Mouse (Mus musculus) adrenal gland, postnatal 36 days (tissue): ENCODE results near the gene Tjp2. TPM values are rescaled to one million over a fixed set of nuclear protein-coding genes. Genes with fewer than 3 reads are reported as not detected.
A peak's percentile ranks its signal among the peaks of the same experiment; 100 is the strongest.
"Not testable (repeated sequence)": the region's sequence is repeated elsewhere in the genome, so short reads cannot be mapped to it uniquely, and the experiment has no call there.

ENCODE experiments used
- DNase-seq, 2 experiments: peaks; one replicate each; pipeline ENCODE4 v3.0.0; 2021; ENCODE audit warnings: mixed read lengths in 1 of 2
- long read RNA-seq, 2 experiments: library from polyadenylated mRNA; stranded (forward); transcript quantifications; one replicate each; pipeline ENCODE4 v2.0.0; 2021; ENCODE audit warnings: borderline sequencing depth in 2 of 2
- total RNA-seq, 2 experiments: library from RNA; stranded (reverse); gene quantifications; 2 replicates each; pipeline ENCODE4 v1.2.3; 2021

Tjp2 gene
- total RNA-seq = 10 to 100 TPM in 1 of 2 experiments, 1 to 10 TPM in 1; 7.7 to 12.2 TPM
- long read RNA-seq, experiment 1, full-length matches to known transcripts = 1 of 7 reads
- long read RNA-seq, experiment 1, partial matches to known transcripts = 3 of 7 reads
- long read RNA-seq, experiment 1, other reads (novel, unspliced or antisense) = 3 of 7 reads
- long read RNA-seq, experiment 2, full-length matches to known transcripts = 2 of 2 reads
- long read RNA-seq, experiment 2, partial matches to known transcripts = 0 of 2 reads
- long read RNA-seq, experiment 2, other reads (novel, unspliced or antisense) = 0 of 2 reads

- DNase-seq = peak; percentile 68 to 79
Measured at GRCm38 (mm10) chr19:24224500-24225304, at the start of gene Tjp2. TSS of gene Tjp2 (minus strand) at chr19:24225030.

GRCm38 (mm10) chr19:24274281-24274680, 49.5 kb upstream of the Tjp2 start:
- DNase-seq = no peak

GRCm38 (mm10) chr19:24271746-24272426, 47.1 kb upstream of the Tjp2 start:
- DNase-seq = peak; percentile 84 to 90

GRCm38 (mm10) chr19:24271326-24271725, 46.5 kb upstream of the Tjp2 start:
- DNase-seq = peak; percentile 60 to 66

GRCm38 (mm10) chr19:24268531-24268930, 43.7 kb upstream of the Tjp2 start:
- no peak for DNase-seq

- no peak for DNase-seq
Measured at GRCm38 (mm10) chr19:24266046-24266830, 41.4 kb upstream of the Tjp2 start.

GRCm38 (mm10) chr19:24264991-24265390, 40.2 kb upstream of the Tjp2 start:
- peak; percentile 80 to 88 for DNase-seq

- DNase-seq = no peak
Measured at GRCm38 (mm10) chr19:24262736-24263135, 37.9 kb upstream of the Tjp2 start.

- DNase-seq = no peak
Measured at GRCm38 (mm10) chr19:24259390-24260351, 34.8 kb upstream of the Tjp2 start.

- peak in 1 of 2 experiments; percentile 23 for DNase-seq
Measured at GRCm38 (mm10) chr19:24258368-24258767, 33.5 kb upstream of the Tjp2 start.

GRCm38 (mm10) chr19:24257962-24258361, 33.1 kb upstream of the Tjp2 start:
- no peak for DNase-seq

- DNase-seq = no peak
Measured at GRCm38 (mm10) chr19:24253657-24254260, 28.9 kb upstream of the Tjp2 start.

GRCm38 (mm10) chr19:24251869-24252268, 27.0 kb upstream of the Tjp2 start:
- peak in 1 of 2 experiments; percentile 17 for DNase-seq

- DNase-seq = no peak
Measured at GRCm38 (mm10) chr19:24243340-24243739, 18.5 kb upstream of the Tjp2 start.

GRCm38 (mm10) chr19:24241799-24242546, 17.1 kb upstream of the Tjp2 start:
- peak; percentile 11 to 17 for DNase-seq

- no peak for DNase-seq
Measured at GRCm38 (mm10) chr19:24241271-24241670, 16.4 kb upstream of the Tjp2 start.

GRCm38 (mm10) chr19:24238011-24238410, 13.2 kb upstream of the Tjp2 start:
- no peak for DNase-seq

GRCm38 (mm10) chr19:24232356-24232755, 7.5 kb upstream of the Tjp2 start:
- not testable (repeated sequence) for DNase-seq

- DNase-seq = peak; percentile 61 to 65
Measured at GRCm38 (mm10) chr19:24225305-24225696, 471 bp upstream of the Tjp2 start.
